Mouse (Mus musculus): ENCODE measurements at regions not wholly inside any gene's neighbourhood (a gene's known extent, or its start where the extent isn't known, plus 50 kb on each side); places are given as distances from the start of the nearest gene placed in this dataset.

GRCm38 (mm10) chr9:41766533-41766920, 357.6 kb downstream of the Sorl1 start:
- DNase-seq (ENCODE audit: low spot score in 2 of 2): no peak

DNA sequence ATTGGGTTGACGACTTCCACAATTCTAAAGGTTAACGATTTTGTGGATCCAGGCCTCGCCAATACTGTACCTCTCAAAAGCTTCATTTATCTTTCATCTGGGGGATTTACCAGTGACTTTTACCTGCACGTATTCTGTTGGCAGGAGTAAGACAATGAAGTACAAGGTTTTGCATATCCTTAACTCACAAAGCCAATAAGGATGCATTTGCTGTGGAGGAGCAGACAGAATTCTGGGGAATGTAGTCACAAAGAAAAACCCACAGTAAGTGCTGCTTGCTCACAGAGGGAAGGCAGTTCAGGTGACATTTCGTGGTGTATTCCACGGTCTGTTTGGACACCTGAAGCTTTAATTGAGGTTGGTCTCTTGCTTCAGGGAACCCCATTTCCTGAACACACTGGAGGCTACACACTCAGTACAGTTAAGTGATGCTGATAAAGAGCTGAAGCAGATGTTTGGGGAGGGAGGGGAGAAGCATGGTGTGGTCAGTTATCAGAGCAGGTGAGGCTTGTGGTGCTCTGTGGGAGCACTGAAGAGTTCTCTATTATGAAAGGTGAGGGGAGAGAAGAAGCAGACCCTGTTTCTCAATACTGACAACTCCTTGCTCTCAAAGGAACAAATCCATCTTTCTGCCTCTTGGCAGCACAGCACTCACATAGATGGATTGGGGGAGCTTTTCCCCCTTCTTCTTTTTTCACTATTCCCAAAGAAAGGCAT, 358.1 kb downstream of the Sorl1 start:
- DNase-seq (ENCODE audit: low spot score in 2 of 2): no peak

DNA sequence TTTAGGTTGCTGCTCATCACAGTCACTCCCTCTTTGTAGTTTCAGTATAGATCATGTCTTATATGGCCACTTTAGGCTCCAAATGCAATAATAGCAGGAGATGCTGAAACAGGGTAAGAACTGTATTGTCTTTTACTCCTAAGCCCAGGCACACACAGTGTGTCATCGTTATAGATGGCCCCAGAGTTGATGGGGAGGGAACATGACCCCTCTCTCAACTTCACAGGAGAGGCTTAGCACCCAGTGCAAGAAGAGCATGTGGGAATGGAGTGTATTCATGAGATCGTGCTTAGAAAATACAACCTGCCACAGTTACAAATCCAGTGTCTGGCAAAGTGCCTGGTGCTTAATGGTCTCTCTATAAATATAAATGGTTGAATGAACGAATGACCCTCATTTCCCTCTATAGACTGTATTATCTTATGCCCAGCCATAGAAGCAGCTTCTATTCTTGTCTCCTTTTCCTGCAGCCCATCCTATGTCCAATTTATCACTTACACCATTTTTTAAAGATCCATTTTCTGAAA, 363.0 kb downstream of the Sorl1 start:
- no peak for DNase-seq (ENCODE audit: low spot score in 2 of 2)

DNA sequence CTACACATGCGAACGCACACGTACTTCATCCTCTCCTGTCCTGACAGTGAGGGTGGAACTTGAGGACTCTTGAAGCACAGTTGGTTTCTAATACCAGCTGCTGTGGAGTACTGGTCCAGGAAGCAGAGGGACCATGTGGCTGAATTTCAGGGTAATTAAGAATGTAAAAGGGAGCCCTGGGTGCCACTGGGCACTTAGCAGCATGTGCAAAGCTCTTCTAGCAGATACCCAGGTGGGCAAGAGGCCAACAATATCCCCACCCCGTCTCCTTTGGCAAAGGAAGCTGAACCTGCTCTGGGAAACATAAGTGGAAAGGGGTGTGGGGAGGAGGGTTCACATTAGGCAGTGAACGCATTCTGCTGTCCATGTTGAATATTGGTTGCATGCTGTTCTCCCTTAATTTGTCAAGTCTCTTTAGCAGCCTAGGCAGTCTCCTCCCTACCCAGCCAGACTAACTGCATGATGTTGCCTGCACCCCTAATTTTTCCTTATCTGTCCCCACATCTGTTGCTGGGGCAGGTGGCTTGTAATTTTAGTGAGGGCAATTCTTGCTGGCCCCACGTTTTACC, 369.6 kb downstream of the Sorl1 start:
- DNase-seq (ENCODE audit: low spot score in 2 of 2): no peak

- no peak for DNase-seq (ENCODE audit: low spot score in 2 of 2)
Observed at GRCm38 (mm10) chr9:41745979-41746647, 378.0 kb downstream of the Sorl1 start.

DNA sequence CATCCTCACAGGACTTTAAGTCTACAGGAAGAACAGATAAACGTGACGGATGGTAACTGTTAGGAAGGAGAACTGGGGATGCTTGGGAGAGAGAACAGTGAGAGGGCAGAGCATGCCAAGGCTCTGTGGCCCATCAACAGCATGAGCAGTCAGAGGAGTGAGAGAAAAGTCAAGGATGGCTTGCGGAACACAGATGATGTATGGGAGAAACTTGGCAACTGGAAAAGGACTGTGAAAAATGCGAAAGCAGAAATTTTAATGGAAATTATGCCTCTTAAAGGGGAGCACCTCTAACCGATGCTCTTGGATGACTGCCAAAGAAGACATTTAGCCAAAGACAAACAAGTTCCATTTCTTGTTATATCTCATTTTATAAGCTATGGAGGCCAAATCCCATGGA, 382.6 kb downstream of the Sorl1 start:
- no peak for DNase-seq (ENCODE audit: low spot score in 2 of 2)

DNA sequence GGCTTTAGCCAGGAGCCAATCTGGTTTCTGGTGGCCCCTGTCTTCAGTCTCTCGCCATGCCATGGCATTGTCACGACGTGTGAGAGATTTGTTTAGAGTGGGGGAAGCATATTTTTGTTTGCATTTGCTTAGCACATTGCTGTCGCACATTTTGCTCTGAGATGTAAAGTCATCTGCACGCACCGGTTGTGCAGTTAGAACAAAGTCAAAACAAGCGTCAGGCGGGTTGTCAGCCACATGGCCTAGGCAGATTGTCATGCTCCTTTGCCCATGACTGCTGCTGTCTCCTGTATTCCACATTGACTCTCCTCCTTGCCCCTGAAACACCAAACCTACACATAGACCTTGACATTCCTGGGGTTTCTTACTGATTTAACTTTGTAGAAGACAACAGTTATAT, 383.6 kb downstream of the Sorl1 start:
- no peak for DNase-seq (ENCODE audit: low spot score in 2 of 2)

- DNase-seq (ENCODE audit: low spot score in 2 of 2): no peak
Observed at GRCm38 (mm10) chr9:41737671-41738070, 386.4 kb downstream of the Sorl1 start.

- no peak for DNase-seq (ENCODE audit: low spot score in 2 of 2)
Observed at GRCm38 (mm10) chr9:41736881-41737280, 387.2 kb downstream of the Sorl1 start.

DNA sequence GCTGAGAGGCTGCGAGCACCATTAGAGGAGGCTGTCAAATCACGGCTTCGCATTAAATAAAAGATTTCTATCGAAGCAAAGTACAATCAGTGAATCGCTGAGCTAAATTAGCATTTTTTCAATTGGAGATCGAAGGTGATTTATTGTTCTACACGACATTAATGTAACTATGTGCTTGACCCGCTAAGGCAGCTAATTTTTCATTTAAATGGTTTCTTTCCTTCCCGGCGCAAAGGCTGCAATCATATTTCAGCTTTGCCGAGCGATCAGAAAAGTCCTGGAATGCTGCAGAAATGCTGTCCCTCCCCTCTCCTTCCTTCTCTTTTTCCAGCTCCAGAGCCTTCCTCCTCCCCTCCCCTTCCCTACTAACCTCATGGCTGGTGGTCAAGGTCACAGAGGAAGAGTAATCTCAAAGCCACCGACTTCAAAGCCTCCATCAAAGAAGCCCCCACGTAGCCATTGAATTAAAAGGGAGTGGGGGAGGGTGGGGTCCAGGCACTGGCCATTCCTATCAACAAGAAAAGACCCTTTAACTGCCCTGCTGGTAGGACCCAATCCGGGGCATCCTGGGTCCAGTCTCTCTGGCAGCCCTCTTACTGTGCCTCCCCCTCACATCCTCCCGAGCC, 387.8 kb downstream of the Sorl1 start:
- DNase-seq (ENCODE audit: low spot score in 2 of 2): no peak

GRCm38 (mm10) chr9:41735448-41736233, 388.5 kb downstream of the Sorl1 start:
- no peak for DNase-seq (ENCODE audit: low spot score in 2 of 2)

GRCm38 (mm10) chr9:41734925-41735447, 389.1 kb downstream of the Sorl1 start:
- no peak for DNase-seq (ENCODE audit: low spot score in 2 of 2)

- no peak for DNase-seq (ENCODE audit: low spot score in 2 of 2)
Observed at GRCm38 (mm10) chr9:41721609-41722008, 402.5 kb downstream of the Sorl1 start.

- DNase-seq (ENCODE audit: low spot score in 2 of 2): no peak
Observed at GRCm38 (mm10) chr9:41715231-41715630, 408.9 kb downstream of the Sorl1 start.

DNA sequence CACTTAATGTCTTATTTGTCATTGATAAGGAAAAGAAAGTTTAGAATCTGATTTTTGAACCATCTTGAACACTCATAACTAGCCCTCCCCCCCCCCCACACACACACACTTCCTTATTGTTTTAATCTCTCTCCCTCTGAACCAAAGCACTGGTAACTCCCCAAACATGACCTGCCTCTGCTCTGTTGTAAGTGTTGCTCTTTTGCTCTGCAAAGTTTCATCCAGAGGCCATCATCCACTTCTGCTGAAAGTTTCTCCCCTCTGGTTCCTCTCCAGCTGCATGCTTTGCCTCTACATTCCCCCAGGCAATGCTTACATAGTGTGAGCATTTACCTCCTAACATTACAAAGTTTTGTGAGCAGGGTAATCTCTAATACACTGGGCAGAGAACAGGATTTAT, 418.1 kb downstream of the Sorl1 start:
- DNase-seq (ENCODE audit: low spot score in 2 of 2): no peak

DNA sequence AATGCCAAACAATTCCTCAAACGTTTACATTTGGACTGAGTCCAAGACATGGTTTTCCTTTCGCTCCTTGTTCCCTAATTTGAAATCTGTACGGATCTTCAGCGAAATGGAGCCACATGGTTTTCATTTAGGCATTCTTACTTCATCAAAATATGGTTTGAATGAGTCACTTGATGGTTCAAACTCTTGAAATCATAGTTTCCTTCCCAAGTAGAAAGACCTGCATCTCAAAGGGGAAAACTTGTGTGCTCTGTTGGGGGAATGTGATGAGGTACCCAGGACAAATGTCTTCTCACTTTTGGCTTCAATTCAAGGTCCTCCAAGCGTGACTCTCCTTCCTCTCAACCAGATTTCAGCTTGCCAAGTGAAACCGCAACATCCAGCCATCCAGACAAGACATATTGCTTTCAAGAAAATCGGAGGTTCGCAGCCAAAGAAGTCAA, 418.6 kb downstream of the Sorl1 start:
- no peak for DNase-seq (ENCODE audit: low spot score in 2 of 2)

- DNase-seq (ENCODE audit: low spot score in 2 of 2): no peak
Observed at GRCm38 (mm10) chr9:41703091-41703490, 421.0 kb downstream of the Sorl1 start.

- no peak for DNase-seq (ENCODE audit: low spot score in 2 of 2)
Observed at GRCm38 (mm10) chr9:41700683-41701082, 423.4 kb downstream of the Sorl1 start.

- no peak for DNase-seq (ENCODE audit: low spot score in 2 of 2)
Observed at GRCm38 (mm10) chr9:41699031-41699430, 425.1 kb downstream of the Sorl1 start.

DNA sequence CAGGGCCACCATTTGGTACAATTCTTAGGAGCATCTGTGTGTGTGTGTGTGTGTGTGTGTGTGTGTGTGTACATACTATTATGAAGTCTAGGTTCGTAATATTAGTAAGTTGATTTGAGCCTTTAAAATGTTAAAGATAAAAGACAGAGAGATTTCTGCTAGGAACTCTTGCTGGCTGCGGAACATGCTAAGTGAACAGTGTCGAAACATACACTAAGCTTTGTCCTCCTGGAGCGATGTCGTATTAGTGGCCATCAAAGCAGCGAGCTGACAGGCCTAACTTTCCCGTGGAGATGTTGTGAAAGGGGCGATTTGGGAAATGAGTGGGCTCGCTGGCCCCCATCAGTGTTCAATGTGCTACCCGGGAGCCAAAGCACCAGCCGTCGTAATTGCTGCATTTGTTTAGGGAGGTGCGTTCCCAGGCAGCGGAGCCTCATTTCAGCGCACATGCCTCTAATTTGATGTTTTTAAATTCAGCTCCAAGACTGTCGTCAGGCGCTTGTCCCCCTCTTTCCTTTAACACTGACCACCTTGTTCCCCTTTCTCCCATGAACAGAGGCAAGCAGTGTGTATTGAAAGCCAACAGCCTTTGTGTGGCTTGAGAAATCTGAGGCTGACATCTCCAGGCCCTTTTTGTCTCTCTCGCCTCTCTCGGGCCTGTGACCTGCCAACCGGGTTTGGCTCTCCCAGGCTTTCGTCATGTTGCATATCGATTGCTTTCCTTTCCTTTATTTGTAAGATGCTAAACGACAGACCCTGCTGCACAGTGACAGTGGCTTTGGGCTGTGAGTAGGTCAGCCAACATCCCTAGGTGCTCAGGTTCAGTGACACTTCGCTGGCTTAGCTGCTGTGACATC, 426.3 kb downstream of the Sorl1 start:
- DNase-seq (ENCODE audit: low spot score in 2 of 2): no peak
